Mouse (Mus musculus) gastrocnemius, postnatal 36 days (tissue): ENCODE results near the gene Dgcr8. TPM values are rescaled to one million over a fixed set of nuclear protein-coding genes. Genes with fewer than 3 reads are reported as not detected.

Source experiments
- DNase-seq, 2 experiments: peaks; one replicate each; pipeline ENCODE4 v3.0.0; 2022
- intact Hi-C: fragments of 180-260 bp; cut with DNase I; formaldehyde crosslinking; loops from one replicate; pipeline ENCODE4 v1.15.1; 2025
- microRNA-seq, 2 experiments: library from miRNA; unstranded; fragments of <30 nt; microRNA quantifications; one replicate each; pipeline ENCODE4 v1.2.0; 2021
- total RNA-seq, 2 experiments: library from RNA; stranded (reverse); gene quantifications; 2 replicates each; pipeline ENCODE4 v1.2.3; 2021

Dgcr8 gene
- total RNA-seq, 2 experiments from 2014 or later = 13.8 to 14.6 TPM

GRCm38 (mm10) chr16:18227897-18228422 is 61.1 kb downstream of the Dgcr8 start:
- no peak for DNase-seq
- intact Hi-C loops = no loop called here

GRCm38 (mm10) chr16:18227187-18227586 is 61.9 kb downstream of the Dgcr8 start:
- DNase-seq = no peak

DNA sequence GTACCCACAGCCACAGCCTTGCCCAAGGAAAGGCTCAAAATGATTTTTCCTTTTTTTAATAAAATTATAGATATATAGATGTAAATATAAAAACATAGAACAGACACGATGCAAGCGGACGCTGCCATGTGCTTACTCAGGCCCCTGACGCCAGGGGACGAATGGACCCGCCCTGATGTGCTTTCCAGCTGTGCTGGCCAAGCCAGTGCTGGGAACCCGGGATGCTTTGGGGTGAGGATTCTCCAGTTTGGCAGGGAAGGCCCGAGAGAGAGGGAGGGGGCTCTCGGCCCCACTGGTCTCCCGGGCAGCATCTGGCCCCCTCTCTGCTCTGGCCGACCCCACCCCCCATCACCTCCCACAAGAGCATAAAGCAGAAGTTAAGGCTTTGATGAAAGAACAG is 66.9 kb downstream of the Dgcr8 start:
- DNase-seq = peak in 1 of 2 experiments; percentile 35
- intact Hi-C loops = no loop called here

More at GRCm38 (mm10) chr16:18227187-18227586, 61.9 kb downstream of the Dgcr8 start:
- intact Hi-C loops = no loop called here

- no peak for DNase-seq
- intact Hi-C loops = no loop called here
Measured at GRCm38 (mm10) chr16:18221543-18221898, 67.5 kb downstream of the Dgcr8 start.

DNA sequence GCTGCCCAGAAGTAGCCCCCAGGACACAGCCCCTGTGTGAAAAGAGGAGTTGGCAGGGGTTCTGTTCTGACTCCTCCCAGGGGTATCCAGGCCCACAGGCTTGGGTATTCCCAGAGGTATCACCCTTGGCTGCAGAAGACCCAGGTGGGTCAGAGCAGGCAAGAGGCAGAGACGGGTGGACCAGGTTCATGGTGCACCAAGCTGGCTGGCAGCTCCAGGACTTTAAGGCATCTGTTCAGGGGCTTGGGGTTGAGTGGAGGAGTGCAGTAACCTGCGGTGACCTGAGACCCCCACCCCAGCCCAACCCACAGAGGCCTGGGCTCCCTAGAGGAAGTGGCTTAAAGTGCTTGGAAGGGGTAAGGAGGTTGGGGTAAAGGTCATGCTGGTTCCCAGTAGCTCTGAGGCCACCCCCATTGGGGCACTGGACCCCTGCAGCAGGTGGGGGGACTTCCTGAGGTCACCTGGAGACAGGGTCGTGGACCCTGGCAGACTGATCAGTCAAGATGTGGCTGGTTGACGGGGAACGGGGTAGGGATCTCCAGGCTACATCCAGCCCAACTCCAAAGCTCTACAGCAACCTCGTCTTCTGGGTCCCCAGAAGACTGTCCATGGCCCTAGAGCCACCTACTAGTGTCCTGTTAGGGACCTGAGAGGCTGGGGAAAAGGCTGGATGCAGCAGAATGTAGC is 68.0 kb downstream of the Dgcr8 start:
- intact Hi-C loops = no loop called here
- DNase-seq = no peak

DNA sequence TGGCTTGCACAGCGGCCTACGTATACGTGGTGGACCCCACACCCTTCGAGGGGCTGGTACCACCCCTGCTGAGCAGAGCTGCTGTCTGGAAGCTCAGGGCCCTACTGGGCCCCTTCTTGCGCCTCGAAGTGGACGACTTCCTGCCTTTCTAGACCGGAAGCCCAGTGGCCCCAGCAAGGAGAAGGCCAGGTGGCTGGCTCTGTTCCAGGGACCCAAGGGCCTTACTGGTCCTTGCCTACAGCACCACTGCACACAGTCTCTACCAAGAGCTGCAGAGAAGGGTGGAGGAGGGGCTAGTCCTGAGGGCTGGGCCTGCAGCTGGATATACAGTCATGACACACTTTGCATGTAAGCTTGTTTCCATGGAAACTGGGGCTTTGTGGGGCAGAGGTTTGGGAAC is 69.0 kb downstream of the Dgcr8 start:
- intact Hi-C loops = no loop called here
- no peak for DNase-seq

DNA sequence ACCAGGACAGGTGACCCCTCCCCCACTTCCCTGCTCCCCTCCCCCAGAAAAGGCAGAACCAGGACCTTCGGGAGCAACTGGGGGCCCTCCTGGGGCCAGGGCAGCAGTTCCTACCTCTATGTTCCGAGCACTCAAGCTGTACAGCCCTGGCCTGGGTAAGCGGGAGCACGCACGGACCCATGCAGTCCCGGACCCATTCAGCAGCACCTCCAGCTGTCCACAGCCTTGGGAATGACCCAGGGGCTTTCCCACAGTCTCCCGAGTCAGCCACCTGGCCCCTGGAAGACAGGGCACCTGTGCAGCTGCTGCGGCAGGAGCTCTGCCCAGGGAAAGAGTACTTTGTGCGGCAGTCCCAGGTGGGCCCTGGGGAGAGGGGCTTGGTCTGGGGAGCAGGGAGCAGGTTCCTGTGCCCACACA is 70.5 kb downstream of the Dgcr8 start:
- intact Hi-C loops = no loop called here
- DNase-seq = no peak

- intact Hi-C loops = no loop called here
- no peak for DNase-seq
Measured at GRCm38 (mm10) chr16:18217579-18217978, 71.5 kb downstream of the Dgcr8 start, which contains the start of gene Ccdc188. Gene Ccdc188, plus strand, starts transcription at chr16:18217879.

DNA sequence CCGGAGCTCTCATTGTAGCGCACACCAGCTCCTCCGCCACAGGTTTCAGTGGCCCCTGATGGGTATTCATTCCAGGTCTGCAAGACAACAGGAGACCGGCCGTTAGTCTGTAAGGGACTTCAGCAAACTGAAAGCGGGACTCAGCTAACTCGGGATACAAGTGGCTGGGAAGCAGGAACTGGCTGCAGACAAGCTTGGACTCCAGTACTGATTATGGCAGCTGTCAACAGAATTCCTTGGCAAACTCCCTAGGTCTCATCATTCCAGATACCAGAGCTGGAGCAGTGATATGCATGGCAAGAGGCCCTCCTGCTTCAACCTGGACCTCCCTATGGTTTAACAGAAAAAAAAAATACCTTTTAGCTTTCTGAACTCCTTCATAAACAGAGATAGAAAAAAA is 74.2 kb downstream of the Dgcr8 start:
- intact Hi-C loops = loop anchor here (5.0 kb wide), 1 partner anchor 163 kb away; the partner anchor contains the start of gene Dgcr6
- DNase-seq = no peak

DNA sequence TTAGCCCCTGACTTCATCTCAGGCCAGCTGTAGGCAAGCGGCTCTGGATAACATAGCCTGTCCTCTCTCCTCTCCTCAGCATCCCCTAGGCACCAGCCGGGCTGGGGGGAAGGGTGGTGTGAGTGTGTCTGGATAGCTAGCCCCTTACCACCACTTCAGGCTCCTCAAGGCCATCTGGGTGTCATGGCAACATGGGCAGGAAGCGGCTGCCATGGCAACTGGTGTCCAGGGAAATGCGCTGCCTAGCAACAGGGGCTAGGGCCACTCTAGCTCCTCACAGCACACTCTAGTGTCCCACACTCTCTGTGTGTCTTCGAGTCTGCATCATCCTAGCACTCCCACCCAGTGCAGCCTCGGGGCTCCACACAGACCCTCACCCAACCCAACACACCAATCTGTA is 75.4 kb downstream of the Dgcr8 start:
- intact Hi-C loops = loop anchor here (5.0 kb wide), 1 partner anchor 161 kb away; the partner anchor contains the start of gene Dgcr6
- no peak for DNase-seq

DNA sequence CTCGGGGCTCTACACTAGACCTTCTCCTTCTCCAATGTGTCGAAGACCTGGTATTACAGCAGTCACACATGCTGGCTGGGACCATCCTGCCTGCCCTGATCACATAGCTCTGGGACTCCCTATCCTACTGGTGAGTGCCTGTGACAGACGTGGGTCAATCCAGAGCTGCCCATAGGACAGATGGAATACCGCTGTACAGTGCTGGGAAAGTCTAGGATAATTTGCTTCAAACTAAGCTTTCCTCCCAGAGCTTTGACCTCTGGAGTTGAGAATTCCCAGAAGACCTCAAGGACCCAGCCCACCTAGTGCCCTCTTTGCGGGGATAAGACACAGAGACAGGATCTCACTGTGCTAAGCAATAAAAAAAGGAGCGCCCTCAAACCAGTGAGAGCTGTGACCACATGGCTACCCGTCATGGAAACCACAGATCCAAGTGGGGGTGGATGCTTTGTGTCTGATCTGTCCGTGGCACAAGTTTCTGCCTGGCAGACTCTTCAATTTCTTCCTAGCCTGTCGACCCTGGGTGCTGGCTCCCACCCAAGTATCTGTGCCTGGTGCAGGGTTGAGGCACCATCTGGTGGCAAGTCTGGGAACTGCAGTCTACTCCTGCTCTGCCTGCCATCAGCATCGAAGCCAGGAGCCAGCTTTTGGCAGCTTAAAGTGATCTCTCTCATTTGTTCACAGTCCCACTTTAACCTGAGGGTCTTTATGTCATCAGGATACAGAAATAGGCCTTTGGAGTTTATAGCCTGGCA is 77.5 kb downstream of the Dgcr8 start:
- peak; percentile 78 to 85 for DNase-seq
- intact Hi-C loops = loop anchor here (1.0 to 5.0 kb wide), 3 partner anchors 35 to 159 kb away; partner anchors contain the start of gene Dgcr6

DNA sequence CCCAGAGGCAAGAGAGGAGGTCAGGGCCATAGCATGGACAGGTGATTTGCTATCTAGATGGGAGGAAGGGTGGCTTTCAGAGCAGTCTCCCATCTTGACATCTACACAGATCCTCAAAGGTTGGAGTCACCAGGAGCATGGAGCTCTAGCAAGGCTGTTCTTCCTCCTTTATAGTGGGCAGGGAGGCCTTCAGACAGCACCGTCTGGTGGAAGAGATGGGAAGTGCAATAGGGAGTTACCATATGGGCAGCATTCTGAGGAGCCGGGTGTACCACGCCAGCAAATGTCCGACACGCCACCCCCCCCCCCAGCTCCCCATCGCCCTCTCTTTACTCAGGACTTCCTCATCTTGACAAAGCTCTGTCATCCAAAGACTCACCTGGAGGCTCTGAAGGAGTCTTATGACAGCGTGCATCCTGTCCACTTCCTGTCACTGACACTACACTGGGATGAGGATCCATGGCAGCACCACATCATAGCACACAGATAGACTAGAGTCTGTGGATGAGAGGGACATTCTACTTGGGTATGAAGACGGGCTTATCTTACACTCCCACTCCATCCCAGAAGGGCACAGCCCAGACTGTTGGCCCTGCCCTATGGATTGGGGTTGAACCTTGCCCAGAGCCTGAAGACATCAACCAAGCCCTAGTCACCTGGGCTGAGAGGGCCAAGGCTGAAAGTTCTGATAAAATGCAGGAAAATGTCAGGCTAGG is 78.2 kb downstream of the Dgcr8 start:
- DNase-seq = peak in 1 of 2 experiments; percentile 54
- intact Hi-C loops = loop anchor here (2.0 to 5.0 kb wide), 2 partner anchors 34 to 159 kb away; partner anchors contain the start of gene Dgcr6

Small RNAs within 50 kb of the gene (microRNA-seq; reads per million reads assigned to microRNA genes)
- 0 to 0.72 reads per million in 2 experiments for gene Gm24572
- 64.8 to 80.9 reads per million in 2 experiments for gene Mir1306
- 65.5 to 1,106 reads per million in 2 experiments for gene Mir185

Other genes starting within 250 kb of the Dgcr8 start
- 10 to 100 TPM; 29.3 to 36.3 TPM for gene Dgcr6, start 236.4 kb downstream of the Dgcr8 start, total RNA-seq
- 10 to 100 TPM in 1 of 2 experiments, 1 to 10 TPM in 1; 8.5 to 13.3 TPM for gene Prodh, start 199.0 kb downstream of the Dgcr8 start, total RNA-seq
- gene Rtn4r, start 161.6 kb downstream of the Dgcr8 start, total RNA-seq = under 1 TPM in 1 of 2 experiments, not detected in 1; 0.17 TPM
- gene Ccdc188, start 71.4 kb downstream of the Dgcr8 start, total RNA-seq = not detected
- 10 to 100 TPM; 23.1 to 23.4 TPM for gene Zdhhc8, start 54.1 kb downstream of the Dgcr8 start, total RNA-seq
- gene Trmt2a, start 40.6 kb downstream of the Dgcr8 start, total RNA-seq = 10 to 100 TPM in 1 of 2 experiments, 1 to 10 TPM in 1; 8.8 to 10.4 TPM
- 10 to 100 TPM; 18.3 to 20.6 TPM for gene Ranbp1, start 40.5 kb downstream of the Dgcr8 start, total RNA-seq
- gene Gm49776, start 30.9 kb downstream of the Dgcr8 start, total RNA-seq = not detected
- 10 to 100 TPM; 40.3 to 51.5 TPM for gene Tango2, start 58.9 kb upstream of the Dgcr8 start, total RNA-seq
- gene Arvcf, start 58.9 kb upstream of the Dgcr8 start, total RNA-seq = 10 to 100 TPM; 10.2 to 14.3 TPM
- 10 to 100 TPM; 16.4 to 17.6 TPM for gene Txnrd2, start 137.1 kb upstream of the Dgcr8 start, total RNA-seq
- 10 to 100 TPM; 35.4 to 38.4 TPM for gene Comt, start 137.6 kb upstream of the Dgcr8 start, total RNA-seq
- gene Gnb1l, start 209.5 kb upstream of the Dgcr8 start, total RNA-seq = 1 to 10 TPM; 3.6 to 3.8 TPM
- 1 to 10 TPM; 1.9 to 3.1 TPM for gene Rtl10, start 209.7 kb upstream of the Dgcr8 start, total RNA-seq